Mouse (Mus musculus) ES-CJ7 (cell line): ENCODE measurements around the gene Dnttip1.

Source experiments
- DNase-seq: peaks from one replicate; pipeline ENCODE4 v3.0.0; 2011; ENCODE audit warnings: low read depth, low spot score

The Dnttip1 gene

DNA sequence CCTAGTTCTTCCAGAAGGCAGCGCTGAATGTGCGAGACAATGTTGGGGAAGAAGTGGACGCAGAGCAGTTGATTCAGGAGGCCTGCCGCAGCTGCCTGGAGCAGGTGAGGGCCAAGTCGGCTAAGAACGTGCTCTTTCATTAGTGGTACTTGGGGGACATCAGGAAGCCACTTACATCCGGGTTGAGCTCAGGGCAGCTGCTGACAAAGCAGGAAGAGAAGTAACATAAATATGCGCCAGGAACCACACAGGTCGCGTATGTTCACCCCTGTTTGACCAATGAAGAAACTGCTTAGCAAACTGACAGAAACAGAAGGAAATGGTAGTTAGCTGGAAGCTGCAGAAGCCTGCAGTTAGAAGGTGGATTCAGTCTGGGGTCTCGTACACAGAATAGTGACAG lies 8.3 kb downstream of the Dnttip1 start:
- no peak for DNase-seq

DNA sequence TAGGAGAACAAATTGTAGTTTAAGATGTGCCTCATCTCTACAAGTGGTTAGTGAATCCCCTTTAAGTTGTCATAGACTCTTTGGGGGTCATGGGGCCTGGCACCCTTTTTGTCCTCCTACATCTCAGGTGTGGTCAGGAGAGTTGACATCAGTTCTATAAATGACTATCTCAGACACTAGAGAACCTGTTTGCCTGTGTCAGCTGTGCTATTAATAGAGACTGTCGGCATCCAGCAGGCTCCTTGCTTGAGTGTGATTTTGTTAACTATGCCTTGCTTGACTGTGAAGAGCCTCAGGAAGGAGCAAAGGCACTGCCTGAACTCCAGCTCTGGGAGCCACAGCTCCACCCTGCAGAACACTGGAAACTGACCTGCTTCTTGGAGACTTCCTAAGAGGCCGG lies 9.0 kb downstream of the Dnttip1 start:
- DNase-seq: no peak

DNA sequence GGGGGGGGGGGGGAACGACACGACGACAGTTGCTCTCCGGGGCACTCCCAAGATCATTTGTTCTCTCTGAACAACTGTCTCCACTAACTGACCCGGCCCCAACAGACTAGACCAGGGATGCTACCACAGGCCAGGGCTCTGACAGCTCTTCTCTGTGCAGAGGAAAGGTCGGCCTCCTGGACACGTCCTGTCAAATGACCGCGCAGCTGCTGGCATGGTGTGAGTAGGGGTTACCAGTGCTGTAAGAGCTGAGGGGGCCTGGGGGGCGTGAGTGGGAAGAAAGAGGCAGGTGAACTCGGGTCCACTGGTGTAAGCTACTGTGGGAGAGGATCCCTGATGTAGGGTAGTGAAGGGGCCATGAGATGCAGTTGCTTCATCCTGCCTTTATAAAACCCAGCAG lies 12.1 kb downstream of the Dnttip1 start:
- DNase-seq: no peak

DNA sequence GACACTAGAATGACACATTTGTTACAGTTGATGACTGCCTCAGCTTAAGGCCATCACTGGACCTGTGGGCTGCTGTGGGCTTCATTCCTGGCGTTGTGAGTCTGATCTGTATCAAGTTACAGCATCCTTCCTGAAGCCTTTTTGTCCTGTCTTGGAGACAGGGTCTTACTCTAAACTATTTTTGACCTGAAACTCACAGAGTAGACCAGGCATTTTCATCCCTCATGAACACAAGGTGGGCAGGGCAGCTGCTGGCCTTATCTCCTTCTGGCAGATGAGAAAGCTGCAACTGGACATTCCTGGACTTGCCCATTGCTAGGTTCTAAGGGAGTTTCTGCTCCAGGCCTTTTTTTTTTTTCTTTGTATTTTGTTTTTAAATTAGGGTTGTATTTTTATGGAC lies 12.9 kb downstream of the Dnttip1 start:
- no peak for DNase-seq

DNA sequence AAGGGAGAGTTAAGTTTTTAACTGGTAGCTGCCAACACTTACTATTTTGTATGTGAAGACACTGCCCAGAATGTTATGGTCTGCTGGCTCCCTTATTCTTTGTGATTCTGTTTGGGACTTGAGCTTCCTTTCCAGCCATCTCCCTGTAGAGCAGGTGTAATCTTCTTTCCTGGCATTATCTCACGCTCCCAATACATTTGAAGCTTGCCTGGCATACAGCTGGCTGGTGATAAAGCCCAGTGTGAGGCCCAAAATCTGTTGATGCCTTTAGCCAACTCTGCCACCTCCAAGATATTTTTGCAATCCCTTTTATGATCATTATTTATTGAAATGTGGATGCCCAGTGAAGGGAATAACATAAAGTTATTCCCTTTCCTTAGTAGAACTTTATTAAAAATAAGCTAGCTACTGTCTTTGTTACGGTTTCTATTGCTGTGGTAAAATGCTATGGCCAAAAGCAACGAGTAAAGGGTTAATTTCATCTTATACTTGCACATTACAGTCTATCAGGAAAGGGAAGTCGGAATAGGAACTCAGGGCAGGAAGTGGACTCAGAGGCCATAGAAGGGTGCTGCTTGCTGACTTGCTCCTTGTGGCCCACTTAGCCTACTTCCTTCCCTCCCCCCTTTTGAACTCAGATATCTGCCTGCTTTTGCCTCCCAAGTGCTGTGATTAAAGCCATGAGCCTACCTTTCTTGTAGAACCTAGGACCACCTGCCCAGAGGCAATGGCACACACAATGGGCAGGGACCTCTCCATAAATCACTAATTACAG lies 14.5 kb downstream of the Dnttip1 start:
- no peak for DNase-seq

DNA sequence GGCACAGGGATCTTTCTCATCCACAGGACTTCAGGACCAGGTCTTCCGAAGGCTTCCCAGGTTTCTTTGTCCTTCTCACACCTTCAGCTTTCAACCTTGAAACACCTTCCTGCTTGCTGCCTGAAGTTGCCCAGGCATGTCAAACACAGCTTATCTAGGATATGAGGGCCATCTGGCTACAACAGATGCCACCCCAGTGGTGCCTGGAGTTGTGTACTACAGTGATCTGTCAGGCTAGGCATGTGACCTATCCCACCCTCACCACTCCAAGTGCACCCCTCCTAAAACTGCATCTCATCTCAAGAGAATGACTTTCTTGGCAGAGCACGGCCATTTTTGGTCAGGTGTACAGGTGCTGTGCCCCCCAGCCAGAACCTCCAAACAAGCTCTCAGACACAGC lies 15.7 kb downstream of the Dnttip1 start:
- DNase-seq: peak; percentile 45

DNA sequence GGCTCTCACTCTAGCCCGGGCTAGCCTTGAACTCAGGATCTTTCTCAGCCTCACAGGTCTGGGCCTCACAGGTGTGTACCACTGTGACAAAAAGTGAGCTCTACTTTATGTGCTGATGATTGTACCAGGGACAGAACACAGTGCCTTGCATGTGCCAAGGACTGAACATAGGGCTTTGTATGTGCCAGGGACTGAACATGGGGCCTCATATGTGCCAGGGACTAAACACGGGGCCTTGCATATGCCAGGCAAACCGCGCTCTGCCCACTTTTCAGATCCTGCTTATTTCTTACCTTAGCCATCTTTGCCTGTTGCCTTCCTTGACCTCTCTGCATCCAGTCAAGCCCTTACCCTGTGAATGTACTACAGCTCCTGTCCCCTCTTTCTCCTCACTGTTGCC lies 16.2 kb downstream of the Dnttip1 start:
- DNase-seq: no peak

DNA sequence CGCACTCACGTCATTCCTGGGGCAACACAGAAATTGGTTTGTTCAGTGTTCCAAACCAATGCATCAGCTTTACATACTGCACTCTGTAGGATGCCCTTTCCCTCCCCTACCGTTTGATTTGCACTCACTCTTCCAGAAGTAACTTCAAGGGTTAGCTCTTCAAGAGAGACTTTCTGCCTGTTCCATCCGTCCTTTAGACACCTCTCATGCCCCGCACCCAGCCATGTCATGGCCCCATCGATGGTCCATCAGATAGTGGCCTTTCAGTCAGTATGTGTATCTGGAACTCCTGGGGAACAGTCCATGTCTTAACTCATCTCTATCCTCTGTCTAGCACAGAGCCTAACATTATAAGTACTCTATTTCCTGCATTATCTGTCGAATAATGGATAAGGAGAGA lies 16.8 kb downstream of the Dnttip1 start:
- no peak for DNase-seq

DNA sequence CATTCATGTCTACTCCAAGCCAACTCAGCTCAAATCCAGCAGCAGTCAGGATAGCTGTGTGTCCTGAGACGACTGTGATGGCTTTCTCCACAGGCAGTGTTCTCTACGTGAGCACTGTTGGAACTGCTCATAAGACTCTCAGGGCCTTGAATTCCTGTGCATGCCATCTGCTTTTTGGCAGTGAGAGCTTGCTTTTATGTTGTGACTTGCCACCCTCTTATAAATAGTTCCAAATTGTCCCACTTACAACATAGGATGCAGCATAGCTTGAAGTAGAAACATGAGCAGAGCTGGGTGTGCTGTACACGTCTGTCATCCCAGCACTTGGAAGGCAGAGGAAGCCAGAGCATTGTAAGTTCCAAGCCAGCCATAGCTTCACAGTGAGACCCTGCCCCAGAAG lies 20.1 kb downstream of the Dnttip1 start:
- no peak for DNase-seq

DNA sequence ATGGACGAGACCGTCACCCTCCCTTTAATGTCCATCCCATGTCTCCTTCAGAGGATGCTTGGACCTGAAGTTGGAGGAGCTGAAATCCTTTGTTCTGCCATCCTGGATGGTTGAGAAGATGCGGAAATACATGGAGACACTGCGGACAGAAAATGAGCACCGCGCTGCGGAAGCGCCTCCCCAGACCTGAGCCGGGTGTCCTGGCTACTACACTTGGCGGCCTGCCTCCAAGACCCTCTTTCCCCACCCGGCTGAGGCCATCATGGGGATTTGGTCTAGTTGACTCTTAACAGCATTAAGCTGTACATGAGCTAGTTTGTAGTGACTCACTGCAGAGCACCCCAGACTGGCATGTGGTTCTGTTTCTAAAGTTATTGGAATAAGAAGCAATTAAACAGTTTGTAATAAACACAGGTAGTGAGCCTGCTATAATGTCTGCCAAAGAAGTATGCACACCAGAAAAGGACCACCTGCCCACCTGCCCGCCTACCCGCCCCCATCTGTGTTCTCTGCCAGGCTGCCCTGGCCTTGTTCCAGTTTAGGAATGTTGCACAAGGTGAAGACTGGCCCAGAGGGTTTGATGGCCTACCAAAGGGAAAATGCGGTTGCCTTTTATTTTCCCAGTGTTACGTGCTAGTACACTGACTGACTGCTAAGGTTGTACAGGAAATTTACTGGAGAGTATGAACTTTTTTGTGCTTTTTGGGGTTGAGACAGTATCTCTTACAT lies 22.2 kb downstream of the Dnttip1 start:
- DNase-seq: no peak

DNA sequence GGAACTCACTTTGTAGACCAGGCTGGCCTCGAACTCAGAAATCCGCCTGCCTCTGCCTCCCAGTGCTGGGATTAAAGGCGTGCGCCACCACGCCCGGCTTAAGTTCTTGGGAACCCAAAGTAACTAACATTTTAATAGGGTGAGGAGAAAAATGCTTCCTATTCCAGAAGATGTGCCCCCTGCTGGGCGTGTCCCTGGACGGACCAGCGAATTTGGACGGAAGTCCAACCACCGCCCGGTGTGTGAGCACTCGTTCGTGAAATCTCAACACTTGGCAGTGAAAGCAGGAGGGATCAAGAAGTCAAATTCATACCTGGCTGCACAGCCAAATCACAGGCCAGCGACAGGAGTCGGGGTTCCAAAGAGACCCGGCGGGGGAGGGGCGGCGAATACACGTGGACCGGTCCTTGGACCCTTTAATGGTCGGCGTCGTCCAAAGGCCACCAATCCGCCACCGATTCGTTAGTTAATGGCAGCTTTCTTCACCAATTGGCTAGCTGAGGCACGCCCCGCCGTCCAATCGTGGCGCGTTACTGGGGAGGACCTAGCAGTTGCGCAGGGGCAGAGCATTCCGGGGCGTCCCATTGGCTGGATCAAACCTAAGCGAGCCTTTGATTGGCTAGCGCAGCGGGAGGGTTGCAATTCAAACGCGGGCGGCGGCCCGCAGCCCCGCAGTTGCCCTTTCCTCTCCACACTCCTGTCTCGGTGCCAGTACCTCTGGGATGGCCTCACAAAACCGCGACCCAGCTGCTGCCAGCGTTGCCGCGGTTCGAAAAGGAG lies 23.7 kb downstream of the Dnttip1 start, which contains the start of gene Ube2c:
TSS of gene Ube2c (plus strand) at position 641 of the 780 bp plus-strand sequence.
- DNase-seq: peak; percentile 99

DNA sequence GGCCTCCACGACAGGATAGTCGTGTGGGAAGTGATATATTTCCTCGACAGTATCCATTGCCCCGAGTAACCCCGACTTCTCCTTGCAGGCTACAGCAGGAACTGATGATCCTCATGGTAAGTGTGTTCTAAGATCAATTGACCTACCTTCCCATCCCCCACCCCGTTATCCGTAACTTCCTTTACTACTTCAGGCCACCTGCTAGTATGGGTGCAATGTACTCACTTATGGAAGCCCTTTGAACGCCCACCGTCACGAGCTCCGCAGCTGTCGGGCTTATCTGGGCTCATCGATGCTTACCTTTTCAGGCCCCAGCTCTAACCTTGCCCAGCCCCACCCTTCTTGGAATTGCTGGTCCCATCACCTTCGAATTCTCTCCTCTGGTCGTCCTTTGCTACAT lies 24.5 kb downstream of the Dnttip1 start:
- no peak for DNase-seq

DNA sequence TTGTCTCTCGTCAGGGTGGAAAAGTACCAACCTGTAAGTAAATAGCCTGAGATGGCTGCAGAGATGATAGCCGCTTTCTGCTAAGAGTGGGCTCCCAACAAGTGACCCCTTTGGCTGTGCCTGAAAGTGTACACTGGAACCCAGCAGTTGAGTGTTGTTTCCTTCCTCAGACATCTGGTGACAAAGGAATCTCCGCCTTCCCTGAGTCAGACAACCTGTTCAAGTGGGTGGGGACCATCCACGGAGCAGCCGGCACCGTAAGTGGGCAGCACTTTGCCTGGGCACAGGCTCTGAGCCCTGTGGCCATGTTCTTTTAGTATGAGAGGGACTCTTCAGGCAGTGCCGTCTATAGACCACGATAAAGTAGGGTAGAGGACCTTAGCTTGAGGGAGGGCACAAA lies 25.3 kb downstream of the Dnttip1 start:
- no peak for DNase-seq

DNA sequence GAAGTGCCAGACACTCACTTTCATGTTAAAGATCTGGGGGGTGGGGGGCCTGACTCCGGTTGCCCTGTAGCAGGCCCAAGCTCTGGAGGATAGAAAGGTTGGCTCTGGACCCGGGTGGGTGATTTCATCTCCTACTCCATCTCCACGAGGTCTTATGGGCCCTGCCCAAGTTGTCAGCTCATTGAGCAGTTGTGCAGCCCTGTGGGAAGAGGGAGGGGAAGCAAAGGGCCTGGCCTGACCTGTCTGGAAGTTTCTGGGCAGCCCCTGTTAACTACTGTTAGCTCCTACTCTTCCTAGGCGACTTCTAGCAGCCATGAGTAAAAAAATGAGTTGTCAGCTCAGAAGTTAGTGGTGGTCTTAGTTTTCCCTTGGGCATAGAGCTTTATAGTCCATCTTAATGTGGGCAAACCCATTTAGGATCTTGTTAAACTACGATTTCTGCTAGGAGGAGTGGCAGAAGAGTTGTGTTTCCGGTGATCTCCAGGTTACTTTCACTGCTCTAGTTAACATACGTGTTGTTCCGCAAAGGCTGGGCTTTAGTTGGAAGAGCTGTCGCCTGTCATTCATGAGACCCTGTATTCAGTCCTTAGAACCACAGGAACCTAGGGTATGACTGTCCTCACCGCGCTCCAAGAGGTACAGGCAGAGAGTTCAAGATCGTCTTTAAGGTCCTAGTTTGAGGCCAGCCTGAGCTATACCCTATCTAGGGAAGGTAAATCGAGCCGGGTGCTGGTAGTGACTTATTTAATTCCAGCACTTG lies 27.6 kb downstream of the Dnttip1 start:
- DNase-seq: no peak

DNA sequence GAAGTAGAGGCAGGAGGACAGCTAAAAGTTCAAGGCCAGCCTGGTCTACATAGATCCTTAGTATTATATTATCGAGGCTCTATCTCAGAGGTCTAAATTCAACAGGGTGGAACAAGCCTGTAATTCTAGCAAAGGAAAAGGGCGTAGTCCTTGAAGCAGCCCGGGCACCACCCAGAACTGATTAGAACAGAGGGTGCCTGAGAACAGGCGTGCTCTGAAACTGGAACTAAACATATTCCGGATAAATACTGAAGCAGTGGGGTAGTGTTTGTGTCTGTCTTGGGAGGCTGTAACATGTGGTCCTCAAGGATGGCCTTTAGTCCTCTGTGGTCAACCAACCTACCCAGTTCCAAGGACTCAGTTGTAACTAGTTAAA lies 28.2 kb downstream of the Dnttip1 start:
- no peak for DNase-seq

DNA sequence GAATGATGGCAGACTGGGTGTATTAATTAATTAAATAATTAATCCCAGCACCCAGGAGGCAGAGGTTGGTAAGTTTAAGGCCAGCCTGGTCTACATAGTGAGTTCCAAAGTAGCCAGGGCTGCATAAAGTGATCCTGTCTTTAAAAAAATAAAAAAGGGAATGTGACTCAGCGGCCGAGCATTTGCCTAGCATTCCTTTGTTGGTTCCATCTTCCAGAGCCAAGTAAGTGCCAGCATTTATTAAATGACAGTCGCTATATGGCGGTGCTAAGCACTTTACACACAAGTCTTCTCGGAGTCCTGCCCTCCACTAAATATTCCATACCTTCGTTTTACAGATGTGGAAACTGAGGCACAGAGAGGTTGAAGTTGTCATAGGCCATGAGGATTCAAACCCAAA lies 30.3 kb downstream of the Dnttip1 start:
- no peak for DNase-seq

DNA sequence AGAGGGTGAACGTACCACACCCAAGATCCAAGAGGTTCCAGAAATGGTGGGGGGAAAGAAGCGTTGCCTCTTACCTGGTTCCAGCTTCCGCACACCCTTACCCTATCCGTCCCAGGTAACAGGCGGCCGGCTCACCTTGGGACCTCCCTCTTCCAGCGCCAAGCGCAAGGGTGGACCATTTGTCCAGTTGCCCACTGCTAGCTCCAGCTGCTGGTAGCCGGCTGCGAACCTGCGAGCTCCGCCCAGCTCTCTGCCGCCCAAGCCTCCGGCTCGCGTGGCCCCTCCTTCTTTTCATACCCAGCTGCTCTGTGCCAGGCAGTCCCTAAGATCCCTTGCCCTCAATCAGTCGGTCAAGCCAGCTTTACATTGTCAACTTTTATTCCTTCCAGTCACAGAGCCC lies 31.0 kb downstream of the Dnttip1 start:
- DNase-seq: no peak

DNA sequence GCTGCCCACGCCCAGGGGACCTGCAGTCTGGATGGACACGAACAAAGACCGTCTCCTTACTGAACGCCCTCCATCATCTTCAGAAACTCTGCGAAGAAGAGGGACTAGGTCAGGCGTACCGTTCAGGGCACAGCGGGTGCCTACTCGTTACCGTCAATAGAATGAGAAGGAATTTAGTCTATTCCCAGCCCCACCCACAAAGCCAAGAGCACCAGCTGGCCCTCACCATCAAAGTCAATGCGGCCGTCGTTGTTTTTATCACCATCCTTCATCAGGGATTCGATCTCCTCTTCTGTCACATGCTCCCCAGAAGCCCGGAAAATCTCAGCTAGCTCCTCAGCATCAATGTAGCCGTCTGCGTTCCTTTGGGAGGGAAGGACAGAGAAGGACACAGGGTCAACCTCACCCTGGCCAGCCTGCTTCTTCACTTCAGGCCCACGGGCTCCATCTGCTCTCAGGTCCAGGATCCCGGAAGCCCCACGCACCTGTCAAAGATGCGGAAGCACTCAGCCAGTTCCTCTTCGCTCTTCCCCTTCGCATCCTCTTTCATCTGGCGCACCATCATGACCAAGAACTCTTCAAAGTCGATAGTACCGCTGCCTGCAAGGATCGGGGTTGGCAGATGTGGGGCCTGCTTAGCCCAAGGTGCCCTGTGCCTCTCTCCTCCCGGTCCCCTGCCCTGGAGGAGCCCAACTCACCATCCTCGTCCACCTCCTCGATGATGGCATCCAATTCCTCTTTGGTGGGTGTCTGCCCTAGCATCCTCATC lies 31.6 kb downstream of the Dnttip1 start:
- DNase-seq: peak; percentile 47

DNA sequence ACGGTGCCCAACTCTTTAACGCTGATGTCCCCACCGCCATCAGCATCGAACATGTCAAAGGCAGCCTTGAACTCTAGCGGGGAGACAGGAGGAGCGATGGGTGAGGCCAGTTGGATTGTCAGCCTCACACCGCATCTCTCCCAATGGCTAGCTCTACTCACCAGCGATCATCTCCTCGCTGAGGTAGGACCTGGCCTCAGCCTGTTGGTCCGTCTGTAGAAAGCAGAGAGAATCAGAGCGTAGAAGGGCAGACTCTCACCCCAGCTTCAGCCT lies 32.2 kb downstream of the Dnttip1 start:
- DNase-seq: no peak

DNA sequence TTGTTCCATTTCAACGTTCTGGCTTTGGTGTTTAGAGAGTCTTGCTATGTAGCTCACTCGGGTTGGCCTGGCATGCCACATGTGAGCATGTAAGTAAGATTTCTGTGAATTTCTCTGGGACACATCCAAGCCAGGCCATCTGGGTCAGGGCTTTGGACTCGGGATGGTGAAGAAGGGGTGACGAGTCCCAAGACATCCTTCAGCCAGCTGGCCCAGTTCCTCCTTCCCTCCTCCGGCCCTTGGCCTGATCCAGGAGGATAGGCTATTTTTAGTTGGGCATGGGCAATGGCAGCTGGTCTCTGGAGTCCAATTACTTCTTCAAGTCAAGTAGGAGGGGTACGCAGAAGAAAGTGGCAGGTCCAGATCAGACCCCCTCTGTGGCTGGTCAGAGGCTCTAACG lies 33.0 kb downstream of the Dnttip1 start:
- no peak for DNase-seq

DNA sequence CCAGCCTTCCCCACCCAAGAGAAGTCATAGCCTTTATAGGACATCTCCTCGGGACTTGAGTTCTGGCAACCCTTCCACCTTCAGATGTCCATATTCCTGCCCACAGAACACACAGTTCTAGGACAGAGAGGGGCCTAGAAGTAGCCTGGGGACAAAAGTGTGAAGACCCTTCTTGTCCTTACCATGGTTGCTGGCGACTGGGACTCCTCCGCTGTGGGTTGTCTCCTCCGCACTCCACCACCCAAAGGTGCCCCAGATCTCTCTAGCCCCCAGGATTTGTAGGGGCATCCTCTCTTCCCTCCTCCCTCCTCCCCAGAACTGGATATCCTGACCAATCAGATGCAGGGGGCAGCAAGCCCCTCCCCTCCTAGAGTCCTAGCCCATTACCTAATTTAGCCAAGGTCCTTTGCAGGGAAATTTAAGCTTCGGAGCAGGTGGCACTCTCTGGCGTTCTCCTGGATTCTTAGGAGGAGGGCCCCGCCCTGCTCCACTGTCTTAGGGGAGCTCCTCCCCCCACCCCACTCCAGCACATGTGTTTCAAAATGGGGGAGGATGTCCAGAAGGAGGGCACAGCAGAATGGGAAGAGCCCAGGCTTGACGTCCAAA lies 33.8 kb downstream of the Dnttip1 start, which contains the start of gene Tnnc2:
TSS of gene Tnnc2 (minus strand) at position 487 of the 606 bp plus-strand sequence.
- DNase-seq: no peak
